Mouse (Mus musculus): ENCODE data around the gene Tmem201. TPM values are rescaled to one million over a fixed set of nuclear protein-coding genes. Genes with fewer than 3 reads are reported as not detected.

The Tmem201 gene
- polyA plus RNA-seq, 1 experiment = 8.2 TPM

DNA sequence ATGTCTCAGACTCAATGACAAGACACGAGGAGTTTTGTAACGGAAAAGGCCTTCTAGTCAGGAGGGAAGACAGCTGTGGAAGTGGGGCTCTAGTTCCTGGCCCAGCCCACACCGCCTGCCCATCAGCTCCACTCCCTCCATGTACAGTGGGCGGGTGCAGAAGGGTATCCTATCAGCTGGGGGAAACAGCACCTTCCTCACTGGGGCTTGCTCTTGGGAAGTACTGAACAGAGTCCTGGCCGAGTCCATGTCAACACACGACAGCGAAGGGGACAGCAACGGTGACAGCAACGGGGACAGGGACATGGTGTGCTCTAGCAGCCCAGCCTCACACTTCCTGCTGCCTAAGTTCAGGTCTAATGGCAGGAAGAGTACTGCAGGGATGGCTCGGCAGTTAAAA is 5.0 kb downstream of the Tmem201 start:
- Histone ChIP-seq H3K4me3 (replicated peaks; ENCODE audit: control insufficient read depth, low read depth, low read length) (no peak overlapping the region), H3K27ac (ENCODE audit: control insufficient read depth, insufficient read depth, low read depth, low read length, poor library complexity) (no peak overlapping the region), H3K4me1 (ENCODE audit: control insufficient read depth, insufficient read depth, low read length) (peaks cover 5% of the 10 kb centered on the region; the same call in 1 of the 2 replicates)
- TF ChIP-seq POLR2A (IDR thresholded peaks at IDR 0.05; ENCODE audit: borderline replicate concordance, control insufficient read depth, low read depth, low read length) (no peak), CTCF (IDR thresholded peaks at IDR 0.05; ENCODE audit: control insufficient read depth, insufficient read depth, low read length) (no peak)
- 28% methylated on average over 10 of the region's 10 CpGs for WGBS

- WGBS = 78% methylated on average over 3 of the region's 3 CpGs
- Histone ChIP-seq H3K4me3 (replicated peaks; ENCODE audit: control insufficient read depth, low read depth, low read length) (no peak overlapping the region), H3K27ac (ENCODE audit: control insufficient read depth, insufficient read depth, low read depth, low read length, poor library complexity) (no peak overlapping the region), H3K4me1 (ENCODE audit: control insufficient read depth, insufficient read depth, low read length) (peaks cover 5% of the 10 kb centered on the region; the same call in 1 of the 2 replicates)
- no peak for TF ChIP-seq POLR2A (IDR thresholded peaks at IDR 0.05; ENCODE audit: borderline replicate concordance, control insufficient read depth, low read depth, low read length)
These were observed 5.5 kb downstream of the Tmem201 start for GRCm38 (mm10) chr4:149732313-149732712.

DNA sequence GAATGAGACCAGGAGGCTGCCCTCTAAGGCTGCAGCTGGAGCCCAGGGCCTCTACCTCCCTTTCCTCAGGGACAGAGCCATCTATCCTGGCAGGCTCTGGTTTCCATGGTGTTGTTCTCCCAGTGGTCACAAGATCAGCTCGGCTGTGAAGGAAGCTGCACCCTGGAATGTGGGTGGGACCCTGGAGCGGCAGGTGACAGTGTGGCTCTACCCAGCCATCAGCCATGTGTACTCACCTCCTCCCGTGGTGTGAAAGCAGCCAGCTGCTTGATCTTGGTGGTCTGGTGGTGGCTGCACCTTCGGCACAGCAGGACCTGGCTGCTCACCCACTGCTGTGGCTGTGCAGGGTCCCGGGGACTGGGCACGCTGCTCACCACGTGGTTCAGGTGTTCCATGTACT is 7.0 kb downstream of the Tmem201 start:
- 48% methylated on average over 7 of the region's 7 CpGs for WGBS
- Histone ChIP-seq H3K27ac (ENCODE audit: control insufficient read depth, insufficient read depth, low read depth, low read length, poor library complexity) (no peak overlapping the region), H3K4me3 (replicated peaks; ENCODE audit: control insufficient read depth, low read depth, low read length) (no peak overlapping the region), H3K4me1 (ENCODE audit: control insufficient read depth, insufficient read depth, low read length) (peaks cover 2% of the 10 kb centered on the region; the same call in 1 of the 2 replicates)
- no peak for TF ChIP-seq CTCF (IDR thresholded peaks at IDR 0.05; ENCODE audit: control insufficient read depth, insufficient read depth, low read length)
- TF ChIP-seq POLR2A (IDR thresholded peaks at IDR 0.05; ENCODE audit: borderline replicate concordance, control insufficient read depth, low read depth, low read length) = no peak

DNA sequence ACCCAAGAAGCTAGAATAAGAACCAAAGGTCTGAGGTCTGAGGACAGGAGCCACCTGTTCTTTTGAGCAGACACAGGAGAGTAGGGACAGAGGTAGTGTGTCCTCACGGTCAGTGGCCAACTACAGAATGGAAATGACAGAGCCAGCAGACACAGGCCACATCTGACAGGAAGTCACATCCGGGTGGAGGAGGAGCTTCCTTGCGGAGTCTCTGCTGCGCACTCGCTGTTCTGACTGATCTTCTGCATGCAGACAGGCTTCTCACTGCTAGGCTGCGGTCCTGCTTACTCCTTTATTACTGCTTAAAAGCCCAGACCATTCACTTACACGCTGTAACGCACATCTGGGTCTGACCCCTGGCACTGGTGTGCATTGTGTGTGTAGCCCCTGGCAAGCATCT is 9.0 kb downstream of the Tmem201 start:
- Histone ChIP-seq H3K27ac (ENCODE audit: control insufficient read depth, insufficient read depth, low read depth, low read length, poor library complexity) (no peak overlapping the region), H3K4me1 (ENCODE audit: control insufficient read depth, insufficient read depth, low read length) (peaks cover 2% of the 10 kb centered on the region; the same call in 1 of the 2 replicates), H3K4me3 (replicated peaks; ENCODE audit: control insufficient read depth, low read depth, low read length) (no peak overlapping the region)
- TF ChIP-seq POLR2A (IDR thresholded peaks at IDR 0.05; ENCODE audit: borderline replicate concordance, control insufficient read depth, low read depth, low read length) (no peak), CTCF (IDR thresholded peaks at IDR 0.05; ENCODE audit: control insufficient read depth, insufficient read depth, low read length) (no peak)
- 81% methylated on average over 8 of the region's 8 CpGs for WGBS

DNA sequence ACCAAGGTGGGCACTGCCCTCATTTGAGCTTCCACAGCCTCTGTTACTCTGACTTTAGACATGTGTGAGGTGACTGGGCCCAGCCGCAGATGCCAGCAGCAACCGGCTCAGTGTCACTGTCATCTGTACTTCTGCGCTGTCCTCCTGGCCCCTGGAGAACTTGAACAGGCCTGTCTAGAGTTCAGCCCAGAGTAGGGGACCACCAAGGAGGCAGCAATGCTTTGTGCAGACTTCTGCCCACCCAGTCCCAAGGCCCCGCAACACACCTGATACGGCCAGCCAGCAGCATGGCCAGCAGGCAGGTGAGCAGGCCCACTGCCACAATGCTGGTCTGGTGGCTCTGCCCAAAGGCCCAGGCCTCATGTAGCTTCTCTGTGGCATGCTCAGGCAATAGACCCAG is 10.2 kb downstream of the Tmem201 start:
- TF ChIP-seq CTCF (IDR thresholded peaks at IDR 0.05; ENCODE audit: control insufficient read depth, insufficient read depth, low read length) (no peak), POLR2A (IDR thresholded peaks at IDR 0.05; ENCODE audit: borderline replicate concordance, control insufficient read depth, low read depth, low read length) (no peak)
- no peaks in the 10 kb centered on the region; the same call in 1 of the 2 replicates for H3K4me1 ChIP-seq (ENCODE audit: control insufficient read depth, insufficient read depth, low read length)
- H3K27ac ChIP-seq (ENCODE audit: control insufficient read depth, insufficient read depth, low read depth, low read length, poor library complexity) = no peak overlapping the region
- WGBS = 94% methylated on average over 5 of the region's 5 CpGs
- no peak overlapping the region for H3K4me3 ChIP-seq (replicated peaks; ENCODE audit: control insufficient read depth, low read depth, low read length)

- WGBS = 65% methylated on average over 15 of the region's 15 CpGs
- peak; percentile 84 for TF ChIP-seq CTCF (IDR thresholded peaks at IDR 0.05; ENCODE audit: control insufficient read depth, insufficient read depth, low read length)
- TF ChIP-seq POLR2A (IDR thresholded peaks at IDR 0.05; ENCODE audit: borderline replicate concordance, control insufficient read depth, low read depth, low read length) = no peak
- H3K4me1 ChIP-seq (ENCODE audit: control insufficient read depth, insufficient read depth, low read length) = no peaks in the 10 kb centered on the region
These were observed 12.0 kb downstream of the Tmem201 start for GRCm38 (mm10) chr4:149725661-149726350.

GRCm38 (mm10) chr4:149724916-149725470 is 12.9 kb downstream of the Tmem201 start:
- 91% methylated on average over 17 of the region's 17 CpGs for WGBS

More at GRCm38 (mm10) chr4:149725661-149726350, 12.0 kb downstream of the Tmem201 start:
- Histone ChIP-seq H3K4me3 (replicated peaks; ENCODE audit: control insufficient read depth, low read depth, low read length) (no peak overlapping the region), H3K27ac (ENCODE audit: control insufficient read depth, insufficient read depth, low read depth, low read length, poor library complexity) (no peak overlapping the region)

GRCm38 (mm10) chr4:149723855-149724731 is 13.8 kb downstream of the Tmem201 start:
- H3K4me3 ChIP-seq (replicated peaks; ENCODE audit: control insufficient read depth, low read depth, low read length) = no peak overlapping the region
- 78% methylated on average over 17 of the region's 17 CpGs for WGBS
- H3K4me1 ChIP-seq (ENCODE audit: control insufficient read depth, insufficient read depth, low read length) = no peaks in the 10 kb centered on the region
- no peak for TF ChIP-seq POLR2A (IDR thresholded peaks at IDR 0.05; ENCODE audit: borderline replicate concordance, control insufficient read depth, low read depth, low read length)
- peak; percentile 76 for TF ChIP-seq CTCF (IDR thresholded peaks at IDR 0.05; ENCODE audit: control insufficient read depth, insufficient read depth, low read length)
- H3K27ac ChIP-seq (ENCODE audit: control insufficient read depth, insufficient read depth, low read depth, low read length, poor library complexity) = no peak overlapping the region

More at GRCm38 (mm10) chr4:149724916-149725470, 12.9 kb downstream of the Tmem201 start:
- TF ChIP-seq POLR2A (IDR thresholded peaks at IDR 0.05; ENCODE audit: borderline replicate concordance, control insufficient read depth, low read depth, low read length) = no peak
- TF ChIP-seq CTCF (IDR thresholded peaks at IDR 0.05; ENCODE audit: control insufficient read depth, insufficient read depth, low read length) = no peak
- Histone ChIP-seq H3K4me1 (ENCODE audit: control insufficient read depth, insufficient read depth, low read length) (no peaks in the 10 kb centered on the region), H3K27ac (ENCODE audit: control insufficient read depth, insufficient read depth, low read depth, low read length, poor library complexity) (no peak overlapping the region), H3K4me3 (replicated peaks; ENCODE audit: control insufficient read depth, low read depth, low read length) (no peak overlapping the region)

All from bone marrow, adult 2 months (tissue).